Mouse (Mus musculus) layer of hippocampus, adult 2 months (tissue): Measurements from ENCODE around the gene Frmd4a. TPM values are rescaled to one million over a fixed set of nuclear protein-coding genes. Genes with fewer than 3 reads are reported as not detected.
"Not testable (repeated sequence)": the region's sequence is repeated elsewhere in the genome, so short reads cannot be mapped to it uniquely, and the experiment has no call there.

Source experiments
- DNase-seq, 2 experiments: peaks; one replicate each; pipeline ENCODE4 v3.0.0; 2022; ENCODE audit warnings: low spot score in 2 of 2
- H3K27ac ChIP-seq: fragments of 200-600 bp; 2 replicates; pipeline ENCODE4 v1.8.1; 2022
- H3K4me3 ChIP-seq: fragments of 200-600 bp; 2 replicates; pipeline ENCODE4 v1.8.1; 2022; ENCODE audit warnings: mild to moderate bottlenecking
- CTCF ChIP-seq: fragments of 200-600 bp; conservative IDR thresholded peaks from 2 replicates; pipeline ENCODE4 v1.8.1; 2022; ENCODE audit warnings: antibody characterized with exemption, mild to moderate bottlenecking, moderate library complexity
- total RNA-seq, 2 experiments: library from RNA; stranded (reverse); gene quantifications; 2 replicates each; pipeline ENCODE4 v1.2.3; 2021

The Frmd4a gene
- total RNA-seq, 2 experiments from 2014 or later: 69.1 to 82.3 TPM

- TF ChIP-seq CTCF: no peak
- no peak for DNase-seq
- H3K4me3 ChIP-seq: no peak overlapping the region
Observed at GRCm38 (mm10) chr2:4249723-4250122, 232.2 kb downstream of the Frmd4a start.

GRCm38 (mm10) chr2:4252541-4253291 lies 235.2 kb downstream of the Frmd4a start:
- no peak for DNase-seq
- H3K27ac ChIP-seq: peak overlapping the region; percentile 72
- TF ChIP-seq CTCF: no peak
- no peak overlapping the region for H3K4me3 ChIP-seq

More at GRCm38 (mm10) chr2:4249723-4250122, 232.2 kb downstream of the Frmd4a start:
- H3K27ac ChIP-seq: no peak overlapping the region

- TF ChIP-seq CTCF: peak; percentile 82
- peak overlapping the region; percentile 72 for H3K27ac ChIP-seq
- no peak for DNase-seq
Observed at GRCm38 (mm10) chr2:4253348-4253747, 235.8 kb downstream of the Frmd4a start.

GRCm38 (mm10) chr2:4254083-4254482 lies 236.6 kb downstream of the Frmd4a start:
- no peak overlapping the region for H3K27ac ChIP-seq
- TF ChIP-seq CTCF: no peak
- no peak overlapping the region for H3K4me3 ChIP-seq
- no peak for DNase-seq

More at GRCm38 (mm10) chr2:4253348-4253747, 235.8 kb downstream of the Frmd4a start:
- no peak overlapping the region for H3K4me3 ChIP-seq

- Histone ChIP-seq H3K4me3 (no peak overlapping the region), H3K27ac (no peak overlapping the region)
- no peak for DNase-seq
- no peak for TF ChIP-seq CTCF
Observed at GRCm38 (mm10) chr2:4256242-4256641, 238.7 kb downstream of the Frmd4a start.

- DNase-seq: no peak
- H3K4me3 ChIP-seq: no peak overlapping the region
- no peak overlapping the region for H3K27ac ChIP-seq
- TF ChIP-seq CTCF: no peak
Observed at GRCm38 (mm10) chr2:4257604-4258003, 240.1 kb downstream of the Frmd4a start.

- DNase-seq, H3K27ac ChIP-seq, H3K4me3 ChIP-seq: not testable (repeated sequence)
Observed at GRCm38 (mm10) chr2:4258803-4259202, 241.3 kb downstream of the Frmd4a start.

GRCm38 (mm10) chr2:4260324-4261058 lies 243.0 kb downstream of the Frmd4a start:
- Histone ChIP-seq H3K27ac (no peak overlapping the region), H3K4me3 (no peak overlapping the region)
- TF ChIP-seq CTCF: no peak
- no peak for DNase-seq

GRCm38 (mm10) chr2:4262667-4263066 lies 245.2 kb downstream of the Frmd4a start:
- DNase-seq: no peak
- H3K27ac ChIP-seq: no peak overlapping the region
- no peak for TF ChIP-seq CTCF
- H3K4me3 ChIP-seq: no peak overlapping the region

GRCm38 (mm10) chr2:4267377-4267776 lies 249.9 kb downstream of the Frmd4a start:
- TF ChIP-seq CTCF: no peak
- DNase-seq: no peak
- no peak overlapping the region for H3K4me3 ChIP-seq
- H3K27ac ChIP-seq: peak overlapping the region; percentile 28; the same call in 1 of the 2 replicates

- Histone ChIP-seq H3K27ac (no peak overlapping the region), H3K4me3 (no peak overlapping the region)
- no peak for TF ChIP-seq CTCF
- no peak for DNase-seq
Observed at GRCm38 (mm10) chr2:4282777-4283176, 265.3 kb downstream of the Frmd4a start.

GRCm38 (mm10) chr2:4285693-4286291 lies 268.3 kb downstream of the Frmd4a start:
- no peak for TF ChIP-seq CTCF
- DNase-seq: no peak
- no peak overlapping the region for H3K27ac ChIP-seq
- H3K4me3 ChIP-seq: no peak overlapping the region

GRCm38 (mm10) chr2:4286390-4286901 lies 268.9 kb downstream of the Frmd4a start:
- no peak for DNase-seq
- Histone ChIP-seq H3K4me3 (no peak overlapping the region), H3K27ac (no peak overlapping the region)
- no peak for TF ChIP-seq CTCF
